Mouse (Mus musculus) limb, embryonic 11.5 days (tissue): ENCODE data around the gene 1810062G17Rik. TPM values are rescaled to one million over a fixed set of nuclear protein-coding genes. Genes with fewer than 3 reads are reported as not detected.

Source experiments
- ATAC-seq: fragments of 200-750 bp; cut with Nextera tagmentation; 2 replicates; pipeline ENCODE4 v1.8.0; 2017; ENCODE audit warnings: low read depth; ENCODE audit not compliant: insufficient number of reproducible peaks, low FRiP score, low TSS enrichment
- DNase-seq: peaks from one replicate; pipeline ENCODE4 v3.0.0-alpha.2; 2015; ENCODE audit warnings: low spot score
- H3K27ac ChIP-seq: fragments of 300-500 bp; sonication (generic); replicated peaks from 2 replicates; pipeline ENCODE4 v1.5.1; 2014; ENCODE audit warnings: low read depth, mild to moderate bottlenecking, low read length
- H3K27me3 ChIP-seq: fragments of 300-500 bp; sonication (generic); 2 replicates; pipeline ENCODE4 v1.6.1; 2014; ENCODE audit warnings: mild to moderate bottlenecking, low read length, mixed read lengths; ENCODE audit not compliant: control insufficient read depth, insufficient read depth
- H3K36me3 ChIP-seq: fragments of 300-500 bp; sonication (generic); 2 replicates; pipeline ENCODE4 v1.6.1; 2014; ENCODE audit warnings: mild to moderate bottlenecking, low read length, moderate library complexity, mixed read lengths; ENCODE audit not compliant: control insufficient read depth, insufficient read depth
- H3K4me1 ChIP-seq: fragments of 300-500 bp; sonication (generic); 2 replicates; pipeline ENCODE4 v1.6.1; 2014; ENCODE audit warnings: low read length, mixed read lengths; ENCODE audit not compliant: control insufficient read depth, insufficient read depth
- H3K4me2 ChIP-seq: fragments of 300-500 bp; sonication (generic); 2 replicates; pipeline ENCODE4 v1.6.1; 2014; ENCODE audit warnings: low read depth, mild to moderate bottlenecking, moderate library complexity; ENCODE audit not compliant: severe bottlenecking
- H3K4me3 ChIP-seq: fragments of 300-500 bp; sonication (generic); 2 replicates; pipeline ENCODE4 v1.5.1; 2014; ENCODE audit warnings: low read depth, low read length
- H3K9ac ChIP-seq: fragments of 300-500 bp; sonication (generic); 2 replicates; pipeline ENCODE4 v1.6.1; 2014; ENCODE audit warnings: mild to moderate bottlenecking, low read length
- H3K9me3 ChIP-seq: fragments of 300-500 bp; sonication (generic); 2 replicates; pipeline ENCODE4 v1.6.1; 2016; ENCODE audit warnings: low read length; ENCODE audit not compliant: control insufficient read depth
- WGBS: fragments of 180-500 bp; shearing (Covaris S2); extraction: QIAGEN DNeasy Blood & Tissue Kit; methylation state at CpG from one replicate; pipeline ENCODE4 v1.1.7; 2014; 5-methylcytosine and 5-hydroxymethylcytosine counted together
- polyA plus RNA-seq: library from polyadenylated mRNA; unstranded; fragments of >200 nt; fragmentation: Nextera tagmentation; extraction: Ambion mirVana; gene quantifications from 2 replicates; pipeline ENCODE4 v1.2.1, GENCODE M21; 2014

Gene 1810062G17Rik
- 0.43 and 0.61 TPM in 2 replicates for polyA plus RNA-seq

GRCm38 (mm10) chr3:36475532-36476087 is at the start of gene 1810062G17Rik, which contains the start of gene Anxa5:
Gene 1810062G17Rik, plus strand, starts transcription at chr3:36475937.
Gene Anxa5, minus strand, starts transcription at chr3:36475894.
- DNase-seq = peak; percentile 95

DNA sequence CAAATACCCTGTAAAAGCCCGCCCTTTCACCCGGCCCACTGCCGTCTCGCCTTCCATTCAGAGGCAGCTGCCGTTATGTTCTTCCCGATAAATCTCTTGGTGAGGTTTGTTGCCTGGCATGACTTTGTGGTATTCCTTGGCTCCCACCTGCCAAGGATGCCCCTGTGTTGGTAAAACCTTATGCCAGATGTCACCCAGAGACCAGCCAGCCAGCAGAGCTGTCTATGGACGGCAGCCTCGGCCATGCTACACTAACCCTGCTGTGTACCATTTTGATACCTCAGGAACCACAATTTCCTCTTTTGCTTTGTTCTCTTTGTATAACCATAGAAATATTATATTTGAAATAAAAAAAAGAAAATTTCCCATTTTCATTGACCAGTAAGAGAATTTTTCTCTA is 48.4 kb upstream of the 1810062G17Rik start:
- Histone ChIP-seq H3K27ac (no peak overlapping the region), H3K4me2 (no peak overlapping the region), H3K4me1 (no peaks in the 10 kb centered on the region), H3K27me3 (no peaks in the 10 kb centered on the region), H3K9me3 (no peaks in the 10 kb centered on the region), H3K4me3 (no peak overlapping the region), H3K9ac (no peak overlapping the region), H3K36me3 (no peaks in the 10 kb centered on the region)
- no peak for ATAC-seq
- 94% methylated on average over 8 of the region's 8 CpGs for WGBS
- no peak for DNase-seq

More at GRCm38 (mm10) chr3:36475532-36476087, at the start of gene 1810062G17Rik, which contains the start of gene Anxa5:
- Histone ChIP-seq H3K9ac (peak within 1 kb of the TSS; percentile 70), H3K4me2 (peak within 1 kb of the TSS; percentile 85), H3K4me1 (0 out of 2 replicates have a peak, but pooled peaks cover 3% of the 10 kb centered on the region), H3K4me3 (peak within 1 kb of the TSS; percentile 66), H3K27me3 (no peaks in the 10 kb centered on the region), H3K36me3 (no peaks in the 10 kb centered on the region), H3K27ac (peak within 1 kb of the TSS; percentile 47), H3K9me3 (no peaks in the 10 kb centered on the region)
- peak; percentile 99 for ATAC-seq
- WGBS = under 1% methylated on average over 32 of the region's 32 CpGs

DNA sequence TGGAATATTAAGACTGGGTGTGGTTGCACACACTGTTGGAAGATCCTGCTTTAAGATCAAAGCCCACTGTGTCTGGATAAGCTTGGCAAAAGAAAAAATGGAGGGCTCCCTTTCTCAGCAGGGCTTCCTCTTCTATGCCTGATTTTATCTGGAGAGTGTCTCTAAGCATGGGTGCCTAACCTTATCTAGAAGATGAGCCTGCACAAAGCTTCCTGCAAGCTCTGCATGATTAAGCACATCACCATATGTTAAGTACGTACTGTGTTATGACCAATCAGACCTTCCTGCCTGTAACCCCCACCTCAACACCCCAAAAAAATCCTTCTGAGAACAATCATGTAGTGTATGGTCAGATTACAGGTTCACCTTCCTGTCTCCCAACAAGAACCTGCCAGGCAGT is 45.4 kb upstream of the 1810062G17Rik start:
- Histone ChIP-seq H3K4me3 (no peak overlapping the region), H3K27ac (no peak overlapping the region), H3K9ac (no peak overlapping the region), H3K36me3 (no peaks in the 10 kb centered on the region), H3K9me3 (no peaks in the 10 kb centered on the region), H3K4me2 (no peak overlapping the region), H3K27me3 (no peaks in the 10 kb centered on the region), H3K4me1 (no peaks in the 10 kb centered on the region)
- DNase-seq (no peak), ATAC-seq (no peak)
- 93% methylated on average over 1 of the region's 1 CpGs for WGBS

DNA sequence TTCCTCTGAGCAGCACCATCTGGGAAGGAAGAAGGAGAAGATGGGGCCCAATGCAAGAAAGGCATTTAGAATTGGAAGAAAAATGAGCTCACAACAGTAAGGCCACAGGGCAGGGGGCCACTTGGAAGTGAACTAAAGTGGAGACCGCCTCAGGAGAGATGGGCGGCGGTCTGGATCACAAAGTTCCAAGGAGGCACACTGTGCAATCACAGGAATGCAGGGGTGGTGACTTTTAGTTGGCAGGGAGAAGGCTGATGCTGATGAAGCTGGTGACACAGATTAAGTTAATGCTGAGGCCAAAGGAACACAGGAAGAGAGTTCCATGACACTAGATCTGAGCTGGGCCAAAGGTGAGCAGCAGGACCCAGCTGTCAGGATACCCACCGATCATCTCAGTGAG is 35.5 kb upstream of the 1810062G17Rik start:
- H3K4me2 ChIP-seq = no peak overlapping the region
- H3K36me3 ChIP-seq = no peaks in the 10 kb centered on the region
- no peaks in the 10 kb centered on the region for H3K4me1 ChIP-seq
- 88% methylated on average over 4 of the region's 4 CpGs for WGBS
- H3K27me3 ChIP-seq = no peaks in the 10 kb centered on the region
- H3K9ac ChIP-seq = no peak overlapping the region
- no peak overlapping the region for H3K27ac ChIP-seq
- H3K9me3 ChIP-seq = no peaks in the 10 kb centered on the region
- no peak overlapping the region for H3K4me3 ChIP-seq
- DNase-seq (no peak), ATAC-seq (no peak)

DNA sequence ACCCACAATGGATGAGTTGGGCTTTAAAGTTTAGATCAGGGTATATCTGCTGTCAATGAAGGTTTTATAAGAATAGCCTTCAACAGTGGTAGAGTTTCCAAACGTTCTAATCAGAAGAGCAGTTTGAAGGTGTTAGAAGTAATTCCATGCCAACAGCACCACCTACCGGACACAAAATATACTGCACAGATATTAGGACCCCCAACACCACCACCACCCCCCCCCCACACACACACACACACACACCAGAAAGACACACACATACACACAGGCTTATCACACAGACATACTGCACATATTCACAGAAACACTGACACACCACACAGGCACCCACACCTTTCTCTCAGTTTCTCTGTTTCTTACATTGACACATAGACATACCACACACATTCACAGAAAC is 33.3 kb upstream of the 1810062G17Rik start:
- Histone ChIP-seq H3K9me3 (no peaks in the 10 kb centered on the region), H3K36me3 (no peaks in the 10 kb centered on the region), H3K4me3 (no peak overlapping the region), H3K27ac (no peak overlapping the region), H3K4me1 (no peaks in the 10 kb centered on the region), H3K27me3 (no peaks in the 10 kb centered on the region), H3K9ac (no peak overlapping the region), H3K4me2 (no peak overlapping the region)
- 3% methylated on average over 2 of the region's 2 CpGs for WGBS
- DNase-seq = peak; percentile 62
- ATAC-seq = no peak

- Histone ChIP-seq H3K9me3 (no peaks in the 10 kb centered on the region), H3K9ac (no peak overlapping the region), H3K27me3 (no peaks in the 10 kb centered on the region), H3K4me2 (no peak overlapping the region), H3K27ac (no peak overlapping the region), H3K4me1 (peaks cover 8% of the 10 kb centered on the region), H3K36me3 (no peaks in the 10 kb centered on the region), H3K4me3 (no peak overlapping the region)
- ATAC-seq (no peak), DNase-seq (no peak)
- 93% methylated on average over 3 of the region's 3 CpGs for WGBS
Observed at GRCm38 (mm10) chr3:36446041-36446440, 29.7 kb upstream of the 1810062G17Rik start.

DNA sequence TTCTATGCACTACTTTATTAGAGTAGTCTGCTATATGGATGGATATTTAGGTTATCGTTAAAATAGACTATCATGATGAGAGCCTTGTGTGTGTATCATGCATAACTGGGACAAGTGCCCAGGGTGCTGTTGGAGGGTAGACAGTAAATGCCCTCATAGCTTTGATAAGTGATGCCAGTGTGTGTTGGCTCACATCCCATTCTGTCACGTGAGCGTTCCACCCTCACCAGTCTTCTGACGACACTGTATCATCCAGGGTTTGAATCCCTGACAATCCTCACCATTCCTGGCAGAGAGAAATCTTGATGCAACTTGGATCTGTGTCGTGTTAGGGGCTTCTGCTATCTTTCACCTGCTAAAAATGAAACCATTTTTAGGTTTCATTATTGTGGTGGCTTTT is 29.2 kb upstream of the 1810062G17Rik start:
- no peak overlapping the region for H3K9ac ChIP-seq
- no peak overlapping the region for H3K4me2 ChIP-seq
- ATAC-seq (no peak), DNase-seq (no peak)
- no peaks in the 10 kb centered on the region for H3K9me3 ChIP-seq
- no peaks in the 10 kb centered on the region for H3K36me3 ChIP-seq
- peaks cover 8% of the 10 kb centered on the region for H3K4me1 ChIP-seq
- no peaks in the 10 kb centered on the region for H3K27me3 ChIP-seq
- no peak overlapping the region for H3K27ac ChIP-seq
- no peak overlapping the region for H3K4me3 ChIP-seq
- 89% methylated on average over 5 of the region's 5 CpGs for WGBS

- Histone ChIP-seq H3K4me2 (no peak overlapping the region), H3K4me1 (peaks cover 8% of the 10 kb centered on the region), H3K36me3 (no peaks in the 10 kb centered on the region), H3K27ac (no peak overlapping the region), H3K4me3 (no peak overlapping the region), H3K27me3 (no peaks in the 10 kb centered on the region), H3K9me3 (no peaks in the 10 kb centered on the region), H3K9ac (no peak overlapping the region)
- ATAC-seq = no peak
- WGBS = 77% methylated on average over 6 of the region's 6 CpGs
- DNase-seq = no peak
Observed at GRCm38 (mm10) chr3:36446918-36447317, 28.8 kb upstream of the 1810062G17Rik start.
